15 mouse cellular contexts compared by ENCODE assay signal in the genomic region with DNA sequence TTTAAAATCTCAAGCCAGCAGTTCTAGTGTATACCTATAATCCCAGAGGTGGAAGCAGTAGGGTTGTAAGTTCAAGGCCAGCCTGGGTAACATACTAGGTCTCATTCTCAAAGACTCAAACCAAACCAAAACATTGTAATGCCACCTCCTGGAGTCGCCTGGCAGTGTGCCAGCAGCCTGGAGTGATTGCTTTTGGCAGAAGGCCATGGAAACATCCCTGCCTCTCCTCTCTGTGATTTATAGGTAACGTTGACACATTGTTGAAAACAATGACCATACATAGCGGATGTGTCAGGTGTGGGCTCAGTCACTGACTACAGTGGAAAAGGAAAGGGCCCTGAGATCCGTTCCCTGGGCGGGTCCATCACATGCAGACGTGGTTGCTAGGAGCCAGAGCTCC. TPM values are rescaled to one million over a fixed set of nuclear protein-coding genes. Genes with fewer than 3 reads are reported as not detected.
DNase-seq lines count a peak whose midpoint lies in the region; ATAC-seq and TF ChIP-seq lines count a peak whose summit lies in the region.
"Had no signal": no experiment of that assay in that cellular context is flagged by ENCODE, and none has a peak within 500 bp of the region (broad histone marks: within the 10 kb centered on the region; RNA-seq: fewer than 3 reads in every experiment).

No protein-coding gene starts in this region.

- DNase-seq in adrenal gland, adult 8-10 months = peak; percentile 18
- DNase-seq in adrenal gland, postnatal 4 days (ENCODE audit: low spot score in 2 of 2) = no peak
- DNase-seq in lung, postnatal 0 days (ENCODE audit: low spot score) = peak; percentile 11
- no peak for DNase-seq in lung, postnatal 36 days
- DNase-seq in adrenal gland, postnatal 36 days = peak; percentile 26 to 38
- peak; percentile 43 for DNase-seq in mesoderm, embryonic 11.5 days (ENCODE audit: low read depth, low spot score)
- no peak for DNase-seq in T-cell, adult 2 months (ENCODE audit: low spot score)
- no peak for DNase-seq in gastrocnemius, adult 18-20 months (ENCODE audit: low spot score)
- DNase-seq: cerebellum, adult 18-20 months; gastrocnemius, postnatal 25 days had no signal

- no peaks in the 10 kb centered on the region for H3K4me1 ChIP-seq in lung, postnatal 0 days (ENCODE audit: insufficient read depth, low read depth, low read length)
- H3K4me1 ChIP-seq: forebrain, embryonic 10.5 days; limb, embryonic 12.5 days had no signal

- no peak for TF ChIP-seq CTCF in lung, postnatal 0 days (IDR thresholded peaks at IDR 0.05)

- H3K36me3 ChIP-seq in lung, postnatal 0 days (ENCODE audit: insufficient read depth, low read length) = no peaks in the 10 kb centered on the region
- H3K36me3 ChIP-seq: forebrain, embryonic 10.5 days; heart, embryonic 15.5 days; limb, embryonic 12.5 days had no signal

- no peaks in the 10 kb centered on the region for H3K9me3 ChIP-seq in lung, postnatal 0 days (ENCODE audit: low read length)
- H3K9me3 ChIP-seq: forebrain, embryonic 10.5 days; heart, embryonic 15.5 days; limb, embryonic 12.5 days had no signal

- H3K4me3 ChIP-seq in lung, postnatal 0 days (ENCODE audit: low read depth, low read length) = no peak overlapping the region
- H3K4me3 ChIP-seq: forebrain, embryonic 10.5 days; heart, embryonic 15.5 days; limb, embryonic 12.5 days had no signal

- ATAC-seq in lung, postnatal 0 days = no peak

- WGBS in lung, postnatal 0 days = 15% methylated on average over 6 of the region's 6 CpGs

- no peak overlapping the region for H3K4me2 ChIP-seq in lung, postnatal 0 days (replicated peaks; ENCODE audit: low read depth, low read length)
- H3K4me2 ChIP-seq: heart, embryonic 15.5 days; limb, embryonic 12.5 days had no signal

- no peaks in the 10 kb centered on the region for H3K27me3 ChIP-seq in lung, postnatal 0 days (replicated peaks; ENCODE audit: insufficient read depth, low read length)
- H3K27me3 ChIP-seq: heart, embryonic 15.5 days; limb, embryonic 12.5 days had no signal

- no peak for TF ChIP-seq EP300 in lung, postnatal 0 days (IDR thresholded peaks at IDR 0.05)

- no peak overlapping the region for H3K27ac ChIP-seq in lung, postnatal 0 days (ENCODE audit: low read length)
- H3K27ac ChIP-seq: forebrain, embryonic 10.5 days; heart, embryonic 15.5 days; limb, embryonic 12.5 days; macrophage had no signal

- no peak overlapping the region for H3K9ac ChIP-seq in lung, postnatal 0 days (replicated peaks; ENCODE audit: low read depth)
- H3K9ac ChIP-seq: heart, embryonic 15.5 days; limb, embryonic 12.5 days had no signal

RNA-seq across cellular contexts. Expression of gene Dhx32, which starts 19.3 kb away (rescaled TPM):
- total RNA-seq in adrenal gland, adult 8-10 months (2022) = 10 to 100 TPM; 57.3 to 62.8 (median 61.1) TPM
- 10 to 100 TPM; 54.6 to 57.6 TPM for total RNA-seq in adrenal gland, postnatal 4 days (2021)
- 22.0 and 25.1 TPM in 2 replicates for polyA plus RNA-seq in lung, postnatal 0 days (2015; fragmentation: Nextera tagmentation; extraction: Ambion mirVana)
- 10 to 100 TPM; 57.7 to 62.5 TPM for total RNA-seq in adrenal gland, postnatal 36 days (2021)
- total RNA-seq in gastrocnemius, adult 18-20 months (2021) = 10 to 100 TPM; 47.0 to 61.8 TPM

RNA-seq across cellular contexts. Expression of gene Fank1, which starts 25.2 kb away (rescaled TPM):
- total RNA-seq in adrenal gland, adult 8-10 months (2022) = 1 to 10 TPM in 1 of 4 experiments, under 1 TPM in 2, not detected in 1; 0.20 to 1.0 (median 0.42) TPM
- 1 to 10 TPM in 1 of 2 experiments, under 1 TPM in 1; 0.71 to 1.1 TPM for total RNA-seq in adrenal gland, postnatal 4 days (2021)
- 6.8 and 6.9 TPM in 2 replicates for polyA plus RNA-seq in lung, postnatal 0 days (2015; fragmentation: Nextera tagmentation; extraction: Ambion mirVana)
- under 1 TPM in 1 of 2 experiments, not detected in 1; 0.50 TPM for total RNA-seq in adrenal gland, postnatal 36 days (2021)
- total RNA-seq in gastrocnemius, adult 18-20 months (2021) = not detected
- total RNA-seq: gastrocnemius, postnatal 25 days; neutrophil, adult 5-6 weeks had no signal
- polyA plus RNA-seq: macrophage had no signal

Comparison
In these comparisons a context has a peak if more than half of its experiments do, and no peak if none do; other contexts are left out.
1. DNase-seq: peak in adrenal gland, adult 8-10 months (single experiment), lung, postnatal 0 days (single experiment), adrenal gland, postnatal 36 days (2 of 2) and mesoderm, embryonic 11.5 days (single experiment); none in adrenal gland, postnatal 4 days (0 of 2), lung, postnatal 36 days (single experiment), T-cell, adult 2 months (single experiment) and gastrocnemius, adult 18-20 months (single experiment).